Mouse (Mus musculus) left cerebral cortex, postnatal 14 days (tissue): ENCODE results near the gene Tbx3. TPM values are rescaled to one million over a fixed set of nuclear protein-coding genes. Genes with fewer than 3 reads are reported as not detected.

Source experiments
- DNase-seq, 2 experiments: peaks; one replicate each; pipeline ENCODE4 v3.0.0; 2021 to 2022; ENCODE audit warnings: low spot score in 2 of 2, mixed read lengths in 1 of 2
- intact Hi-C: fragments of 180-260 bp; cut with DNase I; formaldehyde crosslinking; loops from one replicate; pipeline ENCODE4 v1.15.1; 2025
- total RNA-seq, 2 experiments: library from RNA; stranded (reverse); gene quantifications; 2 replicates each; pipeline ENCODE4 v1.2.3; 2021

Gene Tbx3
- total RNA-seq, 2 experiments from 2014 or later: 3.6 to 5.0 TPM

GRCm38 (mm10) chr5:119687005-119687855 lies 16.8 kb downstream of the Tbx3 start:
- DNase-seq: no peak
- intact Hi-C loops: loop anchor here (2.0 to 10.0 kb wide), 2 partner anchors 118 to 808 kb away; no protein-coding TSS in a partner anchor

GRCm38 (mm10) chr5:119687856-119688206 lies 17.4 kb downstream of the Tbx3 start:
- no peak for DNase-seq
- intact Hi-C loops: loop anchor here (2.0 to 10.0 kb wide), 2 partner anchors 117 to 809 kb away; no protein-coding TSS in a partner anchor

GRCm38 (mm10) chr5:119688306-119688705 lies 17.8 kb downstream of the Tbx3 start:
- intact Hi-C loops: loop anchor here (10.0 kb wide), 1 partner anchor 116 kb away; no protein-coding TSS in a partner anchor
- no peak for DNase-seq

GRCm38 (mm10) chr5:119688914-119689420 lies 18.5 kb downstream of the Tbx3 start:
- intact Hi-C loops: loop anchor here (10.0 kb wide), 1 partner anchor 116 kb away; no protein-coding TSS in a partner anchor
- no peak for DNase-seq

- DNase-seq: no peak
- intact Hi-C loops: loop anchor here (10.0 kb wide), 1 partner anchor 115 kb away; no protein-coding TSS in a partner anchor
Observed at GRCm38 (mm10) chr5:119689501-119689900, 19.0 kb downstream of the Tbx3 start.

GRCm38 (mm10) chr5:119691075-119691474 lies 20.6 kb downstream of the Tbx3 start:
- intact Hi-C loops: loop anchor here (1.0 to 2.0 kb wide), 2 partner anchors 812 to 910 kb away; no protein-coding TSS in a partner anchor

GRCm38 (mm10) chr5:119692425-119692824 lies 22.0 kb downstream of the Tbx3 start:
- intact Hi-C loops: no loop called here
- no peak for DNase-seq

More at GRCm38 (mm10) chr5:119691075-119691474, 20.6 kb downstream of the Tbx3 start:
- DNase-seq: peak; percentile 74 to 84

- no peak for DNase-seq
- intact Hi-C loops: no loop called here
Observed at GRCm38 (mm10) chr5:119694914-119695313, 24.4 kb downstream of the Tbx3 start.

- no peak for DNase-seq
- intact Hi-C loops: no loop called here
Observed at GRCm38 (mm10) chr5:119703031-119703430, 32.6 kb downstream of the Tbx3 start.

- DNase-seq: no peak
- intact Hi-C loops: no loop called here
Observed at GRCm38 (mm10) chr5:119704900-119705299, 34.4 kb downstream of the Tbx3 start.

GRCm38 (mm10) chr5:119706467-119706866 lies 36.0 kb downstream of the Tbx3 start:
- no peak for DNase-seq
- intact Hi-C loops: no loop called here

GRCm38 (mm10) chr5:119708850-119709585 lies 38.5 kb downstream of the Tbx3 start:
- no peak for DNase-seq
- intact Hi-C loops: no loop called here

- no peak for DNase-seq
- intact Hi-C loops: loop anchor here (5.0 kb wide), 1 partner anchor 928 kb away; no protein-coding TSS in a partner anchor
Observed at GRCm38 (mm10) chr5:119709826-119710559, 39.5 kb downstream of the Tbx3 start.

GRCm38 (mm10) chr5:119710756-119711155 lies 40.3 kb downstream of the Tbx3 start:
- no peak for DNase-seq
- intact Hi-C loops: loop anchor here (5.0 kb wide), 1 partner anchor 928 kb away; no protein-coding TSS in a partner anchor

- intact Hi-C loops: loop anchor here (5.0 kb wide), 1 partner anchor 929 kb away; no protein-coding TSS in a partner anchor
- DNase-seq: no peak
Observed at GRCm38 (mm10) chr5:119711626-119712025, 41.2 kb downstream of the Tbx3 start.

GRCm38 (mm10) chr5:119712679-119713246 lies 42.3 kb downstream of the Tbx3 start:
- peak; percentile 57 to 83 for DNase-seq
- intact Hi-C loops: loop anchor here (5.0 kb wide), 1 partner anchor 930 kb away; no protein-coding TSS in a partner anchor

- intact Hi-C loops: no loop called here
- no peak for DNase-seq
Observed at GRCm38 (mm10) chr5:119720471-119721265, 50.2 kb downstream of the Tbx3 start.

GRCm38 (mm10) chr5:119732978-119733377 lies 62.5 kb downstream of the Tbx3 start:
- DNase-seq: no peak
- intact Hi-C loops: no loop called here
